In the genomic region with DNA sequence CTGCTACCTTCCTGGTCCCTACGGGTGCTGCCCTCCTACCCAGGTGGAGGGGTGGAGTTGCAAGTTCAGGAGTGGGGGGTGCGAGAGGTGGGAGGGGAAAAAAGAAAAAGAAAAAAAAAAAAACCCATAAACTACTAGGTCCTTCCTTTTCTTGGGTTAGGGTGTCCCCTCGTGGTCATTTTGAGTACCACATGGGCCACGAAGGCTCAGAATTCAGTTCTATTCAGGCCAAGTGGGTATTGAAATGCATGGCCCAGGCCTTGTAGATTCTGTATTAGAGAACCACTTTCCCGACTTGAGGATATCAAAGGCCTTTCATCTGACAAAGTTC, we compare ENCODE assay signal across 8 mouse cellular contexts. TPM values are rescaled to one million over a fixed set of nuclear protein-coding genes. Genes with fewer than 3 reads are reported as not detected.
A peak's percentile ranks its signal among the peaks of the same experiment; 100 is the strongest.
DNase-seq lines count a peak whose midpoint lies in the region; ATAC-seq and TF ChIP-seq lines count a peak whose summit lies in the region.

No protein-coding gene starts in this region.

- peak; percentile 91 for DNase-seq in heart, adult 11 months
- no peak for DNase-seq in heart, postnatal 25 days (ENCODE audit: low spot score)
- peak; percentile 75 for DNase-seq in embryo, embryonic 10 days (ENCODE audit: low spot score)
- DNase-seq in heart, adult 2 months: peak; percentile 40 to 71
- peak; percentile 55 to 79 for DNase-seq in kidney, adult 8-10 months
- DNase-seq in spleen, postnatal 36 days (ENCODE audit: low spot score in 2 of 2): peak; percentile 55 to 63

- WGBS in heart, adult 2 months: 0% methylated on average over 5 of the region's 5 CpGs
- WGBS in limb, embryonic 15.5 days: 0% methylated on average over 5 of the region's 5 CpGs
- WGBS in midbrain, embryonic 16.5 days: 1% methylated on average over 4 of the region's 5 CpGs

- TF ChIP-seq EP300 in heart, adult 2 months (IDR thresholded peaks at IDR 0.05; ENCODE audit: insufficient read depth, low read depth, low read length): 0 out of 2 replicates have a peak, but pooled peaks have one; percentile 22

- H3K9me3 ChIP-seq in limb, embryonic 15.5 days: no peaks in the 10 kb centered on the region
- no peaks in the 10 kb centered on the region for H3K9me3 ChIP-seq in midbrain, embryonic 16.5 days (replicated peaks; ENCODE audit: control insufficient read depth, low read length, poor library complexity, severe bottlenecking)

- H3K4me2 ChIP-seq in limb, embryonic 15.5 days: peak overlapping the region; percentile 84
- H3K4me2 ChIP-seq in midbrain, embryonic 16.5 days (ENCODE audit: low read length): peak overlapping the region; percentile 74

- H3K27me3 ChIP-seq in heart, adult 2 months (ENCODE audit: control insufficient read depth, insufficient read depth, low read length): no peaks in the 10 kb centered on the region; the same call in 1 of the 2 replicates
- H3K27me3 ChIP-seq in limb, embryonic 15.5 days: peaks cover 52% of the 10 kb centered on the region
- peaks cover 30% of the 10 kb centered on the region for H3K27me3 ChIP-seq in midbrain, embryonic 16.5 days (ENCODE audit: control insufficient read depth, insufficient read depth, low read depth, low read length)

- no peak for TF ChIP-seq POLR2A in heart, adult 2 months (IDR thresholded peaks at IDR 0.05; ENCODE audit: insufficient read depth, low read depth, low read length)

- H3K79me2 ChIP-seq in heart, adult 2 months (replicated peaks; ENCODE audit: control insufficient read depth, insufficient read depth, low read length): no peaks in the 10 kb centered on the region

- H3K36me3 ChIP-seq in heart, adult 2 months (ENCODE audit: control insufficient read depth, insufficient read depth, low read length): no peaks in the 10 kb centered on the region
- no peaks in the 10 kb centered on the region for H3K36me3 ChIP-seq in limb, embryonic 15.5 days
- no peaks in the 10 kb centered on the region for H3K36me3 ChIP-seq in midbrain, embryonic 16.5 days (ENCODE audit: control insufficient read depth, insufficient read depth, low read length)

- no peak overlapping the region for H3K9ac ChIP-seq in heart, adult 2 months (ENCODE audit: low read depth, low read length)
- H3K9ac ChIP-seq in limb, embryonic 15.5 days: peak overlapping the region; percentile 21; the same call in 1 of the 2 replicates
- peak overlapping the region; percentile 50 for H3K9ac ChIP-seq in midbrain, embryonic 16.5 days (ENCODE audit: low read depth, low read length)

- H3K27ac ChIP-seq in heart, adult 2 months: no peak overlapping the region
- H3K27ac ChIP-seq in limb, embryonic 15.5 days: no peak overlapping the region
- no peak overlapping the region for H3K27ac ChIP-seq in midbrain, embryonic 16.5 days (ENCODE audit: low read length)

- no peak for ATAC-seq in limb, embryonic 15.5 days (ENCODE audit: insufficient number of reproducible peaks, low FRiP score, low TSS enrichment, low read depth)
- 0 out of 2 replicates have a peak, but pooled peaks have one; percentile 14 for ATAC-seq in midbrain, embryonic 16.5 days

- TF ChIP-seq CTCF in heart, adult 2 months (IDR thresholded peaks at IDR 0.05): peak; percentile 91; the same call in 1 of the 2 replicates

- no peaks in the 10 kb centered on the region for H3K4me1 ChIP-seq in heart, adult 2 months (ENCODE audit: control insufficient read depth, insufficient read depth, low read length)
- peaks cover 10% of the 10 kb centered on the region for H3K4me1 ChIP-seq in limb, embryonic 15.5 days
- peaks cover 4% of the 10 kb centered on the region; the same call in 1 of the 2 replicates for H3K4me1 ChIP-seq in midbrain, embryonic 16.5 days (ENCODE audit: control insufficient read depth, insufficient read depth, low read length)

- no peak overlapping the region for H3K4me3 ChIP-seq in heart, adult 2 months
- H3K4me3 ChIP-seq in limb, embryonic 15.5 days: peak overlapping the region; percentile 40
- H3K4me3 ChIP-seq in midbrain, embryonic 16.5 days (ENCODE audit: low read depth, low read length): peak overlapping the region; percentile 38

- intact Hi-C loops in heart, postnatal 25 days (cut with DNase I): loop anchor here (1.0 to 10.0 kb wide), 4 partner anchors 25 to 239 kb away; no protein-coding TSS in a partner anchor
- intact Hi-C loops in heart, adult 2 months (cut with DNase I): loop anchor here (1.0 to 5.0 kb wide), 3 partner anchors 25 to 174 kb away; no protein-coding TSS in a partner anchor

RNA-seq across cellular contexts. Expression of a gene that starts 8.0 kb away (rescaled TPM):
- total RNA-seq in heart, postnatal 25 days (2021): 1 to 10 TPM; 2.5 to 2.8 TPM
- 10 to 100 TPM; 14.2 to 16.9 TPM for total RNA-seq in heart, adult 2 months (2021)
- 5.1 and 8.3 TPM in 2 replicates for polyA plus RNA-seq in heart, adult 2 months (2012; rRNA removed)
- 0.46 and 0.86 TPM in 2 replicates for polyA plus RNA-seq in limb, embryonic 15.5 days (2015; fragmentation: Nextera tagmentation; extraction: Ambion mirVana)
- 0.28 and 0.31 TPM in 2 replicates for polyA plus RNA-seq in midbrain, embryonic 16.5 days (2015; fragmentation: Nextera tagmentation; extraction: Ambion mirVana)

RNA-seq across cellular contexts. Expression of a gene that starts 28.6 kb away (rescaled TPM):
- total RNA-seq in heart, postnatal 25 days (2021): 1 to 10 TPM; 1.1 TPM
- total RNA-seq in heart, adult 2 months (2021): 1 to 10 TPM; 1.2 to 1.3 TPM
- polyA plus RNA-seq in heart, adult 2 months (2012; rRNA removed): 0.23 and 0.31 TPM in 2 replicates
- polyA plus RNA-seq in limb, embryonic 15.5 days (2015; fragmentation: Nextera tagmentation; extraction: Ambion mirVana): 4.6 and 4.9 TPM in 2 replicates
- 10.0 and 11.3 TPM in 2 replicates for polyA plus RNA-seq in midbrain, embryonic 16.5 days (2015; fragmentation: Nextera tagmentation; extraction: Ambion mirVana)

RNA-seq across cellular contexts. Expression of a gene that starts 35.6 kb away (rescaled TPM):
- total RNA-seq in heart, postnatal 25 days (2021): not detected
- not detected for total RNA-seq in heart, adult 2 months (2021)
- polyA plus RNA-seq in heart, adult 2 months (2012; rRNA removed): 0.09 and 0.23 TPM in 2 replicates
- polyA plus RNA-seq in limb, embryonic 15.5 days (2015; fragmentation: Nextera tagmentation; extraction: Ambion mirVana): 0.15 and 0.30 TPM in 2 replicates
- 0.12 and 0.18 TPM in 2 replicates for polyA plus RNA-seq in midbrain, embryonic 16.5 days (2015; fragmentation: Nextera tagmentation; extraction: Ambion mirVana)

RNA-seq across cellular contexts. Expression of a gene that starts 57.7 kb away (rescaled TPM):
- not detected for total RNA-seq in heart, postnatal 25 days (2021)
- total RNA-seq in heart, adult 2 months (2021): not detected
- 0.82 TPM in 1 of 2 replicates, not detected in the other for polyA plus RNA-seq in heart, adult 2 months (2012; rRNA removed)
- 22.6 and 23.2 TPM in 2 replicates for polyA plus RNA-seq in limb, embryonic 15.5 days (2015; fragmentation: Nextera tagmentation; extraction: Ambion mirVana)
- not detected in 2 replicates for polyA plus RNA-seq in midbrain, embryonic 16.5 days (2015; fragmentation: Nextera tagmentation; extraction: Ambion mirVana)
